Mouse (Mus musculus): Measurements from ENCODE around the gene Acot12.

The Acot12 gene

GRCm38 (mm10) chr13:91824845-91825550 is 83.7 kb downstream of the Acot12 start:
- in situ Hi-C loops (cut with MboI, MseI) = no loop called here

GRCm38 (mm10) chr13:91826066-91826465 is 84.8 kb downstream of the Acot12 start:
- in situ Hi-C loops (cut with MboI, MseI) = no loop called here

GRCm38 (mm10) chr13:91827876-91828275 is 86.6 kb downstream of the Acot12 start:
- in situ Hi-C loops (cut with MboI, MseI) = no loop called here

All from T-helper 2 cell (primary cell).